Mouse (Mus musculus): ENCODE results near the gene Olfr1258.
"Not testable (repeated sequence)": the region's sequence is repeated elsewhere in the genome, so short reads cannot be mapped to it uniquely, and the experiment has no call there.

DNA sequence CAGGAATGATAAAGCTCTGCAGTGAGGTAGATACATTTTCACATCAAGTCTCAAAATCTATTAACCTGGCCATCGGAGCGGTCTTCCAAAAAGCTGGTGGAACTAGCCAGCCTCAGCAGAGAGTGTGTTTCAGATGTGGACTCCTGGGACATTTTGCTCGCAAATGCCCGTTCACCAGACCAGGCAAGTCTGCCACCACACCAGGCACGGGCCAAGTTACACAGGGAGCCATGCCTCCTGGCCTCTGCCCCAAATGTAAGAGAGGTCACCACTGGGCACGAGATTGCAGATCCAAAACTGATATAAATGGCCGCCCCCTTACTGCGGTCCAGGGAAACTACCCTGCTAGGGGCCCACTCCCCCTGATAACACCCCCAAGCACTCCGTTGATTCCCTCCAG lies 14.5 kb upstream of the Olfr1258 start:
- TF ChIP-seq CTCF (IDR thresholded peaks at IDR 0.05; ENCODE audit: control insufficient read depth, insufficient read depth, low read length); POLR2A (IDR thresholded peaks at IDR 0.05; ENCODE audit: borderline replicate concordance, control insufficient read depth, low read depth, low read length): not testable (repeated sequence)
